Mouse (Mus musculus) liver, adult 2 months (tissue): Measurements from ENCODE around the gene Pgam1.

Source experiments
- CTCF ChIP-seq: fragments of 200-500 bp; IDR thresholded peaks from 2 replicates; pipeline ENCODE4 v1.5.1; 2011; ENCODE audit warnings: low read depth, low read length, control low read depth
- POLR2A ChIP-seq: fragments of 200-500 bp; IDR thresholded peaks from 2 replicates; pipeline ENCODE4 v1.6.1; 2011; ENCODE audit warnings: low read length, control low read depth; ENCODE audit not compliant: insufficient read depth; ENCODE audit errors: extremely low read depth

GRCm38 (mm10) chr19:41869296-41869695 lies 42.4 kb upstream of the Pgam1 start:
- no peak for TF ChIP-seq POLR2A
- no peak for TF ChIP-seq CTCF
